Mouse (Mus musculus): ENCODE data around the gene Cpsf6.

Gene Cpsf6

GRCm38 (mm10) chr10:117414726-117415125, 34.9 kb upstream of the Cpsf6 start:
- no peak for DNase-seq (ENCODE audit: extremely low read depth, insufficient read length, low spot score)

DNA sequence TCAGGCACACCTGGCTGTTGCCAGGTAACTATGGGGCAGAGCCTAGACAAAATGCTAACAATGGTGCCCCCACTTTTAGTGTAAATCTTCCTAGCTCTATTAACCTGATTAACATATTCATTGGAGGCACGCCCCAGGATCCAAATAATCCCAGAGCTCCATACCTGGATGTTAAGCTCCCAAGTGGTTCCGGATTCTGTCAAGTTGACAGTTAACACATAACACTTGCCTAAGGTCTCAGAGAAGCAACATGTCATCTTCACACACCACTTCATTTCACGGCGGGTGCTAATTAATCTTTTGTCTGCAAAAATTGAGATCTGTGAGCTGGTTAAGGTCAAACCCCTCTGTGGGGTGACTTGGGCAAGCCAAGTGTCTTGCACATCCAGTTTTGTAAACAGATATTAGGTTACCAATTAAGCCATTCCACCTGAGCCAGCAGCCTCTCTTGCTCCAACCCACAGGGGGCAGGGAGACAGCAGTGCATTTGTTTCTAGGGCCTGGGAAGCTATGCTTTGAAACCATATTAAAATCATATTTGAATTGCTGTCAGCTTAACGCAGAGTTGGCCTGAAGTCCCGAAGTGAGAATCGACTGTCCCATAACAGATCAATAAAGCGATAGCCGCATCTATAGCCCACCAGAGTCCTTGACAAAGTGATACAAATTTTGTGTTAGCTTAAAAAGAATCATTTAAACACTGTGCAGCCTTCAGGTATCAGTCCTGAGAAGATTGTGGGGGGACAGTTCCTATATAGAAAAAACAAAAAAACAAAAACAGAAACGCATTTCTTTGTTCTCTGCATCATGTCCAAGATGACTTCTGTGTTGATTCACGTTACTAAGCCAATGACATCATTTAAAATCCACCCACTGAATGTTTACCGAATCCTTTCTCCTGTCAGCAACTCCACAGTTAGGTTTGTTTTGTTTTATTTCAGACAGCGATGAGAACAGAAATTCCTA, 34.0 kb upstream of the Cpsf6 start:
- DNase-seq (ENCODE audit: extremely low read depth, insufficient read length, low spot score): no peak

DNA sequence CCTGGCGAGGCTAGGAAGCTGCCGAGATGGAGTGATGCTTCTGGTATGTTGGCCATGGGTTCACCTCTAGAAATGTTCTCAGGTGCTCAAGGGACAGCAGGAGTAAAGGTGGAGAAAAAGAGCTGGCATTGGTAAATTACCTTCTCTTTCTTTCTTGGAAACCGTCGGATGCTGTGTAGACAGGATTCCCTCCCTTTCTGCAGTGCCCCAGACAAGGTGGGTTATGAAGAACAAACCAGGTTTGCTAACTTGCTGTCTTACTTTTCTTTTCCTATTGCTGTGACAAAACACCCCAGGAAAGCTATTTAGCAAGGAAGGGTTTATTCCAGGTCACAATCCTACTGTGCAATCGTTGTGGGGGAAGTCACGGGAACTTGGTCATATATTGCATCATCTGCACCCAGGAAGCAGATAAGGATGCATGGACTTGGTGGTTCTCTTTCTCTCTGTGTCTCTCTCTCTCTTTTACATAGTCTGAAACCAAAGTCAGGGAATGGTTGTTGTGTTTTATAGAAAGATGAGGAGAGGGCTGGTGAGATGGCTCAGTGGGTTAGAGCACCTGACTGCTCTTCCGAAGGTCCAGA, 32.8 kb upstream of the Cpsf6 start:
- DNase-seq (ENCODE audit: extremely low read depth, insufficient read length, low spot score): no peak

DNA sequence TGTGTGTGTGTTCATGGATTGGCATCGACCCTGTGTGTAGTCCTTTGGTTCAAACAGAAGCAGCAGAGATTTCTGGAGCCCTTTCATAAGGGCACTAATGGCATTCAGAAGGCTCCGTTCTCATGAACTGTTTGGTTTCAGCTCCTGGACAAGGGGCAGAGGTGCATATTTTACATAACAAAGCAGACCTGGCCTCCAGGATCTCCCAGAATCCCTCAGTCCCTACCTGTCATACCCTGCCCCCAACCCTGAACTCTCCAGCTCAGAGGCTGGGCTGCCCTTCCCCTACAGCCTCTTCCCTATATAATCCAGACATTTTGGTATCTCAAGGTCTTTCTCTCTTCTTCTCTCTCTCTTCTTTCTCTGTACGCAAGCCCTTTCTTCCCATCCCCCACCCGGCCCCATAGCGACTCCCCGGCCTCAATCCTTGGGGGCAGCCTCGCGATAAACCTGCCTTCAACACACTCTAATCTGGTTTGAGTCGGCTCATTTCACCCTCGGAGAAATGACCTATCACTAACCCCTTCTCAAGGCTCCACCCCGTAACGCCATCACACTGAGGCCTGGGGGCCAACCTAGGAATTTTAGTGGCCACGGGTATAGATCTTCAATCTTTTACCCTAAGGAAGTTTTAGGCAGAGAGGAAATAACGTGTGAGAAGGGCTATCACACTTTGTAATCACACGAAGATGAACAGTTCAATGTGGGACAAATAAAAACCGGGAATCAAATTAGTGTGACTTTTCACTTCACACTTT, 32.1 kb upstream of the Cpsf6 start:
- no peak for DNase-seq (ENCODE audit: extremely low read depth, insufficient read length, low spot score)

- DNase-seq (ENCODE audit: extremely low read depth, insufficient read length, low spot score): no peak
Measured at GRCm38 (mm10) chr10:117411131-117411530, 31.3 kb upstream of the Cpsf6 start.

DNA sequence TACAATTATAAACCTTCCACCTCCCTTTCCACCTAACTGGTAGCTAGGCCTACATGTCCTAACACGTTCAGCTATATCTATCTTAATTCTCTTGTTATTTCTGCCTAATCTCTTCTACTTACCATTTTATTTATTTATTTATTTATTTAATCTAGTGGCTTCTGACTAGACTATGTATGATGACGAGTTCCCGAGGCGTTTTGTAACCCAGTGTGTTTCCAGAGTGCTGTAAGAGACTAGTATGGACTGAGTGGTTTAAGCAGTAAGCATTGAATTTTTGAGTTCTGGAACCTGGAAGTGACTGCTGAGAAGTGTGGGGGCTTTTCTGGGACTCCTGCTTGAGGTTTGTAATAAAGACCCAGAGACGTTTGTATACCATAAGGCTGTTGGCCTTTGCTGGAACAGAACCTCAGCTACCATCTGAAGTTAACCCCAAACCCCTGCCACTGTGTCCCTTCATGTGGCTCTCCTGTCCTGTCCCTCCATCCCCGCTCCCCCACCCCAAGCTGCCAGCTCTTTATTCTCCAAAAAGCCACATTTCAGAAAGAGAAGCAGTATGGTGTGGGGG, 30.8 kb upstream of the Cpsf6 start:
- DNase-seq (ENCODE audit: extremely low read depth, insufficient read length, low spot score): no peak

GRCm38 (mm10) chr10:117409373-117410354, 29.8 kb upstream of the Cpsf6 start:
- DNase-seq (ENCODE audit: extremely low read depth, insufficient read length, low spot score): no peak

- no peak for DNase-seq (ENCODE audit: extremely low read depth, insufficient read length, low spot score)
Measured at GRCm38 (mm10) chr10:117408545-117409372, 28.9 kb upstream of the Cpsf6 start.

DNA sequence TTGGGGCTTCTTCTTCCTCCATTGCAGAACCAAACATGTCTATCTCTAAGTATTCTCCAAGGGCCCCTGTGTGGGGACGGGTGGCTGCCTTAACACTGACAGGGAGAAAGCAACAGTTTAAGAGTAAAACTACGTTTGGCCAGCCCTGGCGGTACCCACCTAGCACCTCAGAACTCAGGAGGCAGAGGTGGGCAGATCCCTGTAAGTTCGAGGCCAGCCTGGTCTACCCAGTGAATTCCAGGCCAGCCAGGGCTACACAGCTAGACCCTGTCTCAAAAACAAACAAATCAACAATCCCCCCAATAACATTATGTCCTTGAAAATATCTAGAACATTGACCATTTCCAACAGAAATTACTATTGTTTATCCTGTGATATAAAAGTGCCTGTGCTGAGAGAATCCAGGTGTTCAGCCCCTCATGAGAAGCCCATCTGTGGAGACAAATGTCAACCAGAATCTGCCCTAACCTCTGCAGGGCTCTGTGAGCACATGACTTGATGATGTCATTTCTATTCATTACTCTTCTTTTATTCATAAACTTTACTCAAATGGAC, 28.0 kb upstream of the Cpsf6 start:
- no peak for DNase-seq (ENCODE audit: extremely low read depth, insufficient read length, low spot score)

GRCm38 (mm10) chr10:117406843-117407733, 27.3 kb upstream of the Cpsf6 start:
- no peak for DNase-seq (ENCODE audit: extremely low read depth, insufficient read length, low spot score)

- no peak for DNase-seq (ENCODE audit: extremely low read depth, insufficient read length, low spot score)
Measured at GRCm38 (mm10) chr10:117406283-117406588, 26.4 kb upstream of the Cpsf6 start.

DNA sequence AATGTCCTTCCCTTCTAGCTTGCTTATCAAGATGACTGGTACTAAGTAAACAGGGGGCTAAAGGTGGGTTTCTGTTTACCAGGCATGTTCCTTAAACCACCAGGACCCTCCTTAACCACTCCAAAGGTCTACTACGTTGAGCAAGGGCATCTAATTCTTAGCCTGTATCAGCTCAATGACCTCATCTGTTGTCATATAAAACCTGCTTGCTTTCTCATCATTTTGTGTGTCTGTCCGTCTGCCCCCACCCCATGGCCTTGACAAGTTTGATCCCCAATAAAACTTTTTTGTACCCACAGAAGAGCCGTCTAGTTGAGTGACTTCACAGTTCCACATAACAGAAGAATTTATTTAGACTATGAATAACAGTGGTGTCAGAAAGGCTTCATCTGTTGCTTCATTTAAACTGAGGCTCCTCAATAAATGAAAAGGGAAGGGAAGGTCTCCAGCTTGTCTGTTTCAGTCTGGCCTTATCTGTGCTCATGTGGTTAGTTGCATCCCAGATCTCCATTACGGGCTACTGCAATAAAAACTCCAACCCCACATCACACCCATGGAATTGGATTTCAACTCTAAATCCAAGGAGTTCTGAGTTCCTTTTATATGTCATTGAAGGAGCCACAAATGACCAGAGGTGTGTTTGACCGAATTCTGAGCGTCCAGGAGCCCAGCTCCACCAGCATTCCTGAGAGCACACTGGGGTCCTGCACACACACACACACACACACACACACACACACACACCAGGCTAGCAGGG, 25.9 kb upstream of the Cpsf6 start:
- DNase-seq (ENCODE audit: extremely low read depth, insufficient read length, low spot score): no peak

GRCm38 (mm10) chr10:117404384-117404783, 24.6 kb upstream of the Cpsf6 start:
- DNase-seq (ENCODE audit: extremely low read depth, insufficient read length, low spot score): no peak

DNA sequence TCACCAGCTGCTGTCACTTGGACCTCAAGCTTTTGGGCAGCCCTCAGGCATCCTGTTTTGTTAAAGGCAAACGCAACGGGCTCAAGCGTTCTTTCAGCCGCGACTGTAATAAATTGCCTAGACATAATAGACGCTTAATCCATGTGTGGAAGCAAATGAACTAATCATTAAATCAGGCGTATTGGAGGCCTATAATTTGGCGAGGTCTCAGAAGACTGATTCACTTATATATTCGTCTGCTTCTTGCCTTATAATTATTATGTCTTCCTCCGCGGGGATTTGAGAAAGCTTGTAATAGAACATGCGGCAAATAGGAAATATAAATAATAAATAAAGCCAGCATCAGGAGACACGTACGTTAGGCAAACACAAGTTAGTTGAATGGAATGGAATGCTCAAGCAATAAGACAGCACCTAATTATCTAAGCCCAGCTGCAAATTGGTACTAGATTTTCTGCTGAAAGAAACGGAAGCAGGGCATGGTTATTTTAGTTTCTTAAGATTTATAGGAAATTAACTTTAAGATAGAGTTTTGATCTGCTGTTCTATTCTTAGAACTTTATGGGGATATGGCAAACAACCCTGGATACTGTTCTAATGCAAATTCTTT, 23.6 kb upstream of the Cpsf6 start:
- DNase-seq (ENCODE audit: extremely low read depth, insufficient read length, low spot score): no peak

- no peak for DNase-seq (ENCODE audit: extremely low read depth, insufficient read length, low spot score)
Measured at GRCm38 (mm10) chr10:117402403-117403333, 22.9 kb upstream of the Cpsf6 start.

- no peak for DNase-seq (ENCODE audit: extremely low read depth, insufficient read length, low spot score)
Measured at GRCm38 (mm10) chr10:117401364-117401763, 21.5 kb upstream of the Cpsf6 start.

All from 3134 (cell line).